Mouse (Mus musculus) forebrain, postnatal 0 days (tissue): ENCODE measurements around the gene Trpm2. TPM values are rescaled to one million over a fixed set of nuclear protein-coding genes. Genes with fewer than 3 reads are reported as not detected.

Source experiments
- ATAC-seq: fragments of 200-750 bp; cut with Nextera tagmentation; 2 replicates; pipeline ENCODE4 v1.8.0; 2017; ENCODE audit warnings: mild to moderate bottlenecking, moderate library complexity
- DNase-seq: peaks from one replicate; pipeline ENCODE4 v3.0.0-alpha.2; 2015
- H3K27ac ChIP-seq: fragments of 300-500 bp; sonication (generic); 2 replicates; pipeline ENCODE4 v1.5.1; 2014; ENCODE audit warnings: low read depth, mild to moderate bottlenecking, antibody characterized with exemption, low read length, moderate library complexity, mixed read lengths
- H3K27me3 ChIP-seq: fragments of 300-500 bp; sonication (generic); 2 replicates; pipeline ENCODE4 v1.6.1; 2014; ENCODE audit warnings: mild to moderate bottlenecking, low read length, mixed read lengths; ENCODE audit not compliant: insufficient read depth
- H3K36me3 ChIP-seq: fragments of 300-500 bp; sonication (generic); 2 replicates; pipeline ENCODE4 v1.6.1; 2014; ENCODE audit warnings: mild to moderate bottlenecking, moderate library complexity; ENCODE audit not compliant: insufficient read depth
- H3K4me1 ChIP-seq: fragments of 300-500 bp; sonication (generic); 2 replicates; pipeline ENCODE4 v1.6.1; 2014; ENCODE audit warnings: antibody characterized with exemption; ENCODE audit not compliant: insufficient read depth
- H3K4me2 ChIP-seq: fragments of 300-500 bp; sonication (generic); 2 replicates; pipeline ENCODE4 v1.6.1; 2014; ENCODE audit warnings: low read depth, mild to moderate bottlenecking, moderate library complexity
- H3K4me3 ChIP-seq: fragments of 300-500 bp; sonication (generic); 2 replicates; pipeline ENCODE4 v1.5.1; 2014; ENCODE audit warnings: low read depth, low read length, mixed read lengths
- H3K9ac ChIP-seq: fragments of 300-500 bp; sonication (generic); 2 replicates; pipeline ENCODE4 v1.6.1; 2014; ENCODE audit warnings: mild to moderate bottlenecking
- H3K9me3 ChIP-seq: fragments of 300-500 bp; sonication (generic); 2 replicates; pipeline ENCODE4 v1.6.1; 2016; ENCODE audit warnings: low read length
- CTCF ChIP-seq: sonication (generic); IDR thresholded peaks from 2 replicates; pipeline ENCODE4 v1.5.1; 2016; ENCODE audit warnings: antibody characterized with exemption, control low read depth, low read depth
- WGBS: fragments of 180-500 bp; shearing (Covaris S2); extraction: QIAGEN DNeasy Blood & Tissue Kit; methylation state at CpG from one replicate; pipeline ENCODE4 v1.1.7; 2014; 5-methylcytosine and 5-hydroxymethylcytosine counted together
- polyA plus RNA-seq: library from polyadenylated mRNA; unstranded; fragments of >200 nt; fragmentation: Nextera tagmentation; extraction: Ambion mirVana; gene quantifications from 2 replicates; pipeline ENCODE4 v1.2.1, GENCODE M21; 2015
- total RNA-seq: library from RNA; depleted of rRNA; stranded (reverse); fragments of >200 nt; gene quantifications from 2 replicates; pipeline ENCODE4 v1.2.3, GENCODE M21; 2014

Trpm2 gene
- total and polyA plus RNA-seq, 2 experiments from 2014 or later, result 4.5 to 8.7 TPM

- Histone ChIP-seq H3K36me3 (no peaks in the 10 kb centered on the region), H3K9ac (peak overlapping the region; percentile 69), H3K27ac (peak overlapping the region; percentile 74), H3K9me3 (no peaks in the 10 kb centered on the region), H3K27me3 (no peaks in the 10 kb centered on the region), H3K4me1 (no peaks in the 10 kb centered on the region), H3K4me2 (peak overlapping the region; percentile 79), H3K4me3 (peak overlapping the region; percentile 69)
- ATAC-seq (peak; percentile 89), DNase-seq (peak; percentile 93)
- whole genome bisulfite sequencing, result 4% methylated on average over 35 of the region's 35 CpGs
- no peak for TF ChIP-seq CTCF
These were observed 67.3 kb downstream of the Trpm2 start for GRCm38 (mm10) chr10:77902894-77903715.

GRCm38 (mm10) chr10:77902211-77902893 is 68.0 kb downstream of the Trpm2 start, which contains the start of gene Lrrc3:
Gene Lrrc3, minus strand, starts transcription at chr10:77902536.
- Histone ChIP-seq H3K27me3 (no peaks in the 10 kb centered on the region), H3K4me2 (peak within 1 kb of the TSS; percentile 79), H3K27ac (peak within 1 kb of the TSS; percentile 74), H3K4me1 (no peaks in the 10 kb centered on the region), H3K9ac (peak within 1 kb of the TSS; percentile 69), H3K9me3 (no peaks in the 10 kb centered on the region), H3K4me3 (peak within 1 kb of the TSS; percentile 69), H3K36me3 (no peaks in the 10 kb centered on the region)
- peak; percentile 60 for TF ChIP-seq CTCF
- ATAC-seq (peak; percentile 59), DNase-seq (peak; percentile 74)
- WGBS, result 3% methylated on average over 43 of the region's 46 CpGs

GRCm38 (mm10) chr10:77901871-77902210 is 68.5 kb downstream of the Trpm2 start:
- Histone ChIP-seq H3K27ac (peak overlapping the region; percentile 67), H3K36me3 (no peaks in the 10 kb centered on the region), H3K4me3 (peak overlapping the region; percentile 69), H3K4me2 (peak overlapping the region; percentile 79), H3K4me1 (no peaks in the 10 kb centered on the region), H3K9me3 (no peaks in the 10 kb centered on the region), H3K27me3 (no peaks in the 10 kb centered on the region), H3K9ac (peak overlapping the region; percentile 69)
- ATAC-seq (peak; percentile 5), DNase-seq (no peak)
- WGBS, result 3% methylated on average over 14 of the region's 14 CpGs
- no peak for TF ChIP-seq CTCF

GRCm38 (mm10) chr10:77900903-77901818 is 69.2 kb downstream of the Trpm2 start:
- WGBS, result 82% methylated on average over 27 of the region's 27 CpGs
- Histone ChIP-seq H3K27ac (no peak overlapping the region), H3K9me3 (no peaks in the 10 kb centered on the region), H3K4me3 (peak overlapping the region; percentile 69), H3K9ac (peak overlapping the region; percentile 69; the same call in 1 of the 2 replicates), H3K4me1 (no peaks in the 10 kb centered on the region), H3K36me3 (no peaks in the 10 kb centered on the region), H3K27me3 (no peaks in the 10 kb centered on the region), H3K4me2 (peak overlapping the region; percentile 79)
- ATAC-seq, result no peak
- no peak for DNase-seq
- TF ChIP-seq CTCF, result no peak

- no peak overlapping the region for H3K4me2 ChIP-seq
- H3K9me3 ChIP-seq, result no peaks in the 10 kb centered on the region
- no peaks in the 10 kb centered on the region for H3K27me3 ChIP-seq
- ATAC-seq (no peak), DNase-seq (no peak)
- no peak overlapping the region for H3K4me3 ChIP-seq
- no peaks in the 10 kb centered on the region for H3K4me1 ChIP-seq
- 74% methylated on average over 7 of the region's 7 CpGs for WGBS
- no peak for TF ChIP-seq CTCF
- H3K36me3 ChIP-seq, result no peaks in the 10 kb centered on the region
- H3K9ac ChIP-seq, result no peak overlapping the region
- no peak overlapping the region for H3K27ac ChIP-seq
These were observed 70.2 kb downstream of the Trpm2 start for GRCm38 (mm10) chr10:77900126-77900525.

GRCm38 (mm10) chr10:77895562-77895961 is 74.8 kb downstream of the Trpm2 start:
- Histone ChIP-seq H3K27ac (no peak overlapping the region), H3K27me3 (no peaks in the 10 kb centered on the region), H3K9ac (no peak overlapping the region), H3K9me3 (no peaks in the 10 kb centered on the region), H3K4me1 (no peaks in the 10 kb centered on the region), H3K36me3 (no peaks in the 10 kb centered on the region), H3K4me2 (no peak overlapping the region), H3K4me3 (no peak overlapping the region)
- WGBS, result 53% methylated on average over 5 of the region's 5 CpGs
- no peak for TF ChIP-seq CTCF
- DNase-seq, result no peak
- ATAC-seq, result peak; percentile 42
